Mouse (Mus musculus) lung, embryonic 14.5 days (tissue): ENCODE results near the gene Bricd5. TPM values are rescaled to one million over a fixed set of nuclear protein-coding genes. Genes with fewer than 3 reads are reported as not detected.

ENCODE experiments used
- ATAC-seq: fragments of 200-750 bp; cut with Nextera tagmentation; 2 replicates; pipeline ENCODE4 v1.8.0; 2017; ENCODE audit warnings: mild to moderate bottlenecking, moderate TSS enrichment, moderate library complexity; ENCODE audit not compliant: insufficient read depth
- DNase-seq: peaks from one replicate; pipeline ENCODE4 v3.0.0-alpha.2; 2015
- H3K27ac ChIP-seq: fragments of 300-500 bp; sonication (generic); 2 replicates; pipeline ENCODE4 v1.5.1; 2014; ENCODE audit warnings: low read depth, mild to moderate bottlenecking, moderate library complexity
- H3K27me3 ChIP-seq: fragments of 300-500 bp; sonication (generic); 2 replicates; pipeline ENCODE4 v1.6.1; 2014; ENCODE audit warnings: low read length, control low read depth; ENCODE audit not compliant: insufficient read depth
- H3K36me3 ChIP-seq: fragments of 300-500 bp; sonication (generic); 2 replicates; pipeline ENCODE4 v1.6.1; 2014; ENCODE audit warnings: control low read depth; ENCODE audit not compliant: insufficient read depth
- H3K4me1 ChIP-seq: fragments of 300-500 bp; sonication (generic); 2 replicates; pipeline ENCODE4 v1.6.1; 2014; ENCODE audit warnings: antibody characterized with exemption, control low read depth; ENCODE audit not compliant: insufficient read depth
- H3K4me2 ChIP-seq: fragments of 300-500 bp; sonication (generic); 2 replicates; pipeline ENCODE4 v1.6.1; 2014; ENCODE audit warnings: mild to moderate bottlenecking
- H3K4me3 ChIP-seq: fragments of 300-500 bp; sonication (generic); 2 replicates; pipeline ENCODE4 v1.5.1; 2014; ENCODE audit warnings: low read depth, low read length
- H3K9ac ChIP-seq: fragments of 300-500 bp; sonication (generic); 2 replicates; pipeline ENCODE4 v1.6.1; 2014
- H3K9me3 ChIP-seq: fragments of 300-500 bp; sonication (generic); 2 replicates; pipeline ENCODE4 v1.6.1; 2016; ENCODE audit warnings: low read depth, low read length, control low read depth
- CTCF ChIP-seq: IDR thresholded peaks from 2 replicates; pipeline ENCODE4 v1.5.1; 2016; ENCODE audit warnings: antibody characterized with exemption, low read depth
- WGBS: fragments of 180-500 bp; shearing (Covaris S2); extraction: QIAGEN DNeasy Blood & Tissue Kit; methylation state at CpG from one replicate; pipeline ENCODE4 v1.1.7; 2014; 5-methylcytosine and 5-hydroxymethylcytosine counted together
- polyA plus RNA-seq: library from polyadenylated mRNA; unstranded; fragments of >200 nt; fragmentation: Nextera tagmentation; extraction: Ambion mirVana; gene quantifications from 2 replicates; pipeline ENCODE4 v1.2.1, GENCODE M21; 2014

Gene Bricd5
- polyA plus RNA-seq, 1 experiment from 2014 or later: 0.37 TPM

- Histone ChIP-seq H3K9me3 (no peaks in the 10 kb centered on the region), H3K27ac (no peak overlapping the region), H3K4me2 (no peak overlapping the region), H3K36me3 (peaks cover 15% of the 10 kb centered on the region), H3K27me3 (no peaks in the 10 kb centered on the region; the same call in 1 of the 2 replicates), H3K4me3 (no peak overlapping the region), H3K9ac (no peak overlapping the region), H3K4me1 (no peaks in the 10 kb centered on the region)
- TF ChIP-seq CTCF: no peak
- no peak for DNase-seq
- WGBS: 86% methylated on average over 10 of the region's 10 CpGs
- ATAC-seq: no peak
These were observed 30.4 kb downstream of the Bricd5 start for GRCm38 (mm10) chr17:24504085-24504484.

- peaks cover 28% of the 10 kb centered on the region for H3K36me3 ChIP-seq
- no peak overlapping the region for H3K4me3 ChIP-seq
- no peak overlapping the region for H3K27ac ChIP-seq
- H3K4me2 ChIP-seq: no peak overlapping the region
- DNase-seq (no peak), ATAC-seq (no peak)
- no peaks in the 10 kb centered on the region for H3K4me1 ChIP-seq
- H3K9me3 ChIP-seq: no peaks in the 10 kb centered on the region
- 88% methylated on average over 30 of the region's 30 CpGs for WGBS
- H3K9ac ChIP-seq: no peak overlapping the region
- no peaks in the 10 kb centered on the region; the same call in 1 of the 2 replicates for H3K27me3 ChIP-seq
- TF ChIP-seq CTCF: no peak
These were observed 31.7 kb downstream of the Bricd5 start for GRCm38 (mm10) chr17:24505286-24505955.

GRCm38 (mm10) chr17:24506332-24507070 lies 32.8 kb downstream of the Bricd5 start:
- H3K4me3 ChIP-seq: peak overlapping the region; percentile 4; the same call in 1 of the 2 replicates
- 23% methylated on average over 36 of the region's 36 CpGs for WGBS

GRCm38 (mm10) chr17:24507129-24507664 lies 33.5 kb downstream of the Bricd5 start:
- 0 out of 2 replicates have a peak overlapping the region, but pooled peaks have one; percentile 4 for H3K4me3 ChIP-seq
- H3K9me3 ChIP-seq: no peaks in the 10 kb centered on the region
- no peak overlapping the region for H3K4me2 ChIP-seq
- H3K36me3 ChIP-seq: peaks cover 46% of the 10 kb centered on the region
- 0 out of 2 replicates have a peak, but pooled peaks have one; percentile 30 for ATAC-seq
- no peaks in the 10 kb centered on the region for H3K4me1 ChIP-seq
- no peaks in the 10 kb centered on the region; the same call in 1 of the 2 replicates for H3K27me3 ChIP-seq
- WGBS: 38% methylated on average over 19 of the region's 19 CpGs
- no peak overlapping the region for H3K27ac ChIP-seq
- no peak overlapping the region for H3K9ac ChIP-seq
- no peak for DNase-seq
- no peak for TF ChIP-seq CTCF

More at GRCm38 (mm10) chr17:24506332-24507070, 32.8 kb downstream of the Bricd5 start:
- no peaks in the 10 kb centered on the region for H3K9me3 ChIP-seq
- peak overlapping the region; percentile 47 for H3K4me2 ChIP-seq
- H3K36me3 ChIP-seq: peaks cover 39% of the 10 kb centered on the region
- no peaks in the 10 kb centered on the region; the same call in 1 of the 2 replicates for H3K27me3 ChIP-seq
- 0 out of 2 replicates have a peak, but pooled peaks have one; percentile 18 for ATAC-seq
- no peak overlapping the region for H3K27ac ChIP-seq
- no peaks in the 10 kb centered on the region for H3K4me1 ChIP-seq
- H3K9ac ChIP-seq: peak overlapping the region; percentile 20; the same call in 1 of the 2 replicates
- TF ChIP-seq CTCF: no peak
- DNase-seq: no peak

GRCm38 (mm10) chr17:24507806-24508460 lies 34.2 kb downstream of the Bricd5 start:
- Histone ChIP-seq H3K27me3 (no peaks in the 10 kb centered on the region; the same call in 1 of the 2 replicates), H3K4me3 (no peak overlapping the region), H3K9ac (no peak overlapping the region), H3K9me3 (no peaks in the 10 kb centered on the region), H3K4me1 (no peaks in the 10 kb centered on the region), H3K4me2 (no peak overlapping the region), H3K27ac (no peak overlapping the region), H3K36me3 (peaks cover 50% of the 10 kb centered on the region)
- ATAC-seq (no peak), DNase-seq (no peak)
- TF ChIP-seq CTCF: no peak
- WGBS: 77% methylated on average over 12 of the region's 12 CpGs

- H3K27ac ChIP-seq: no peak overlapping the region
- no peak overlapping the region for H3K9ac ChIP-seq
- H3K36me3 ChIP-seq: peaks cover 96% of the 10 kb centered on the region
- peak; percentile 79 for TF ChIP-seq CTCF
- DNase-seq (peak; percentile 79), ATAC-seq (peak; percentile 66; the same call in 1 of the 2 replicates)
- no peaks in the 10 kb centered on the region; the same call in 1 of the 2 replicates for H3K4me1 ChIP-seq
- no peaks in the 10 kb centered on the region for H3K27me3 ChIP-seq
- H3K4me3 ChIP-seq: peak overlapping the region; percentile 24
- no peaks in the 10 kb centered on the region for H3K9me3 ChIP-seq
- 53% methylated on average over 5 of the region's 5 CpGs for WGBS
- peak overlapping the region; percentile 48 for H3K4me2 ChIP-seq
These were observed 39.9 kb downstream of the Bricd5 start for GRCm38 (mm10) chr17:24513609-24514008.
